ENCODE assay signal across 42 mouse cellular contexts in genomic region chr1:78472441-78472840, GRCm38 (mm10). TPM values are rescaled to one million over a fixed set of nuclear protein-coding genes. Genes with fewer than 3 reads are reported as not detected.
"Had no signal": no experiment of that assay in that cellular context is flagged by ENCODE, and none has a peak within 500 bp of the region (broad histone marks: within the 10 kb centered on the region; RNA-seq: fewer than 3 reads in every experiment).

No protein-coding gene starts in this region.

- H3K4me1 ChIP-seq: heart, embryonic 10.5 days; heart, embryonic 12.5 days; heart, embryonic 13.5 days; heart, embryonic 15.5 days; hindbrain, embryonic 10.5 days; hindbrain, embryonic 12.5 days; hindbrain, embryonic 13.5 days; hindbrain, embryonic 15.5 days; intestine, embryonic 15.5 days; kidney, embryonic 15.5 days had no signal

- H3K27ac ChIP-seq: heart, embryonic 10.5 days; heart, embryonic 13.5 days; heart, embryonic 15.5 days; hindbrain, embryonic 10.5 days; hindbrain, embryonic 12.5 days; hindbrain, embryonic 13.5 days; hindbrain, embryonic 14.5 days; hindbrain, embryonic 15.5 days; hindbrain, postnatal 0 days; intestine, embryonic 15.5 days; kidney, embryonic 15.5 days; kidney, postnatal 0 days; left cerebral cortex, adult 2 months had no signal

- H3K27me3 ChIP-seq: heart, embryonic 12.5 days; heart, embryonic 13.5 days; heart, embryonic 15.5 days; hindbrain, embryonic 12.5 days; hindbrain, embryonic 13.5 days; hindbrain, embryonic 15.5 days; intestine, embryonic 15.5 days; kidney, embryonic 15.5 days had no signal

- H3K9me3 ChIP-seq: heart, embryonic 10.5 days; heart, embryonic 12.5 days; heart, embryonic 13.5 days; heart, embryonic 15.5 days; hindbrain, embryonic 10.5 days; hindbrain, embryonic 12.5 days; hindbrain, embryonic 13.5 days; hindbrain, embryonic 15.5 days; intestine, embryonic 15.5 days; kidney, embryonic 15.5 days had no signal

- H3K4me3 ChIP-seq: heart, embryonic 10.5 days; heart, embryonic 12.5 days; heart, embryonic 13.5 days; heart, embryonic 15.5 days; hindbrain, embryonic 10.5 days; hindbrain, embryonic 12.5 days; hindbrain, embryonic 13.5 days; hindbrain, embryonic 15.5 days; intestine, embryonic 15.5 days; kidney, embryonic 15.5 days; left cerebral cortex, adult 2 months had no signal

- DNase-seq: heart, postnatal 10 days; heart, postnatal 14 days; heart, postnatal 36 days; heart, postnatal 4 days; kidney, adult 11 months; kidney, adult 18-20 months; kidney, adult 2 months; kidney, adult 8-10 months; kidney, adult 9 months; kidney, postnatal 10 days; kidney, postnatal 14 days; kidney, postnatal 25 days; kidney, postnatal 36 days; kidney, postnatal 4 days; layer of hippocampus, adult 9-11 months; layer of hippocampus, postnatal 36 days had no signal

- H3K9ac ChIP-seq: heart, embryonic 12.5 days; heart, embryonic 13.5 days; heart, embryonic 15.5 days; hindbrain, embryonic 12.5 days; hindbrain, embryonic 13.5 days; hindbrain, embryonic 14.5 days; hindbrain, embryonic 15.5 days; intestine, embryonic 15.5 days; kidney, embryonic 15.5 days had no signal

RNA-seq across cellular contexts. Expression of gene Mogat1, which starts 38.4 kb away (rescaled TPM):
- total RNA-seq: heart, postnatal 14 days; heart, postnatal 25 days; heart, postnatal 36 days; heart, postnatal 4 days; hematopoietic stem cell, adult 5-6 weeks; hindbrain, postnatal 0 days; layer of hippocampus, postnatal 10 days; layer of hippocampus, postnatal 14 days; layer of hippocampus, postnatal 36 days; left cerebral cortex, adult 18-20 months; left cerebral cortex, adult 2 months had no signal
- polyA plus RNA-seq: heart, embryonic 10.5 days; heart, embryonic 11.5 days; heart, embryonic 12.5 days; heart, embryonic 13.5 days; heart, embryonic 14.5 days; heart, embryonic 15.5 days; hindbrain, embryonic 10.5 days; hindbrain, embryonic 12.5 days; hindbrain, embryonic 13.5 days; inflammation-experienced regulatory T-cells, adult 6 months; intestine, embryonic 15.5 days; intestine, embryonic 16.5 days; kidney, embryonic 14.5 days had no signal

RNA-seq across cellular contexts. Expression of gene BC035947, which starts 39.5 kb away (rescaled TPM):
- total RNA-seq: heart, postnatal 10 days; heart, postnatal 14 days; heart, postnatal 36 days; heart, postnatal 4 days; hematopoietic stem cell, adult 5-6 weeks had no signal
- polyA plus RNA-seq: heart, embryonic 14.5 days; heart, embryonic 15.5 days; heart, embryonic 16.5 days; heart, postnatal 0 days; inflammation-experienced regulatory T-cells, adult 6 months had no signal
